Mouse (Mus musculus): ENCODE measurements around the gene Gm20219.
"Not testable (repeated sequence)": the region's sequence is repeated elsewhere in the genome, so short reads cannot be mapped to it uniquely, and the experiment has no call there.

Gene Gm20219

GRCm38 (mm10) chr17:56512310-56512709 lies 41.9 kb downstream of the Gm20219 start, which contains the start of gene Znrf4:
Znrf4 (minus strand) TSS chr17:56512431.
- DNase-seq (ENCODE audit: low spot score): no peak

GRCm38 (mm10) chr17:56511707-56512090 lies 42.5 kb downstream of the Gm20219 start:
- no peak for DNase-seq (ENCODE audit: low spot score)

GRCm38 (mm10) chr17:56510970-56511706 lies 43.0 kb downstream of the Gm20219 start:
- DNase-seq (ENCODE audit: low spot score): peak; percentile 53

GRCm38 (mm10) chr17:56510473-56510969 lies 43.7 kb downstream of the Gm20219 start:
- no peak for DNase-seq (ENCODE audit: low spot score)

GRCm38 (mm10) chr17:56509707-56510472 lies 44.3 kb downstream of the Gm20219 start:
- no peak for DNase-seq (ENCODE audit: low spot score)

- DNase-seq (ENCODE audit: low spot score): no peak
Observed at GRCm38 (mm10) chr17:56509021-56509640, 45.1 kb downstream of the Gm20219 start.

GRCm38 (mm10) chr17:56507161-56508068 lies 46.8 kb downstream of the Gm20219 start:
- peak; percentile 94 for DNase-seq (ENCODE audit: low spot score)

GRCm38 (mm10) chr17:56506417-56507065 lies 47.6 kb downstream of the Gm20219 start:
- DNase-seq (ENCODE audit: low spot score): no peak

- DNase-seq (ENCODE audit: low spot score): no peak
Observed at GRCm38 (mm10) chr17:56505401-56505800, 48.8 kb downstream of the Gm20219 start.

- peak; percentile 68 for DNase-seq (ENCODE audit: low spot score)
Observed at GRCm38 (mm10) chr17:56502526-56502925, 51.7 kb downstream of the Gm20219 start.

GRCm38 (mm10) chr17:56501635-56502400 lies 52.4 kb downstream of the Gm20219 start:
- not testable (repeated sequence) for DNase-seq (ENCODE audit: low spot score)
